ENCODE assay signal across 10 mouse cellular contexts in genomic region chr10:81541363-81541762, GRCm38 (mm10). TPM values are rescaled to one million over a fixed set of nuclear protein-coding genes. Genes with fewer than 3 reads are reported as not detected.
DNase-seq lines count a peak whose midpoint lies in the region; ATAC-seq lines count a peak whose summit lies in the region.
"Had no signal": no experiment of that assay in that cellular context is flagged by ENCODE, and none has a peak within 500 bp of the region (broad histone marks: within the 10 kb centered on the region; RNA-seq: fewer than 3 reads in every experiment).

No protein-coding gene starts in this region.

- no peak overlapping the region for H3K4me2 ChIP-seq in hindbrain, embryonic 16.5 days (ENCODE audit: low read length)
- no peak overlapping the region for H3K4me2 ChIP-seq in midbrain, embryonic 14.5 days (ENCODE audit: low read length)
- no peak overlapping the region for H3K4me2 ChIP-seq in midbrain, embryonic 16.5 days (ENCODE audit: low read length)
- H3K4me2 ChIP-seq in limb, embryonic 13.5 days (replicated peaks): no peak overlapping the region
- H3K4me2 ChIP-seq: forebrain, embryonic 15.5 days had no signal

- 92% methylated on average over 5 of the region's 5 CpGs for WGBS in hindbrain, embryonic 10.5 days
- 82% methylated on average over 5 of the region's 5 CpGs for WGBS in hindbrain, embryonic 16.5 days
- WGBS in midbrain, embryonic 14.5 days: 97% methylated on average over 5 of the region's 5 CpGs
- 89% methylated on average over 5 of the region's 5 CpGs for WGBS in midbrain, embryonic 16.5 days
- 89% methylated on average over 5 of the region's 5 CpGs for WGBS in limb, embryonic 13.5 days

- H3K9me3 ChIP-seq in hindbrain, embryonic 10.5 days: no peaks in the 10 kb centered on the region
- H3K9me3 ChIP-seq in hindbrain, embryonic 16.5 days (ENCODE audit: control insufficient read depth, low read length): no peaks in the 10 kb centered on the region
- H3K9me3 ChIP-seq in midbrain, embryonic 14.5 days (ENCODE audit: control insufficient read depth, low read length): no peaks in the 10 kb centered on the region
- H3K9me3 ChIP-seq in midbrain, embryonic 16.5 days (replicated peaks; ENCODE audit: control insufficient read depth, low read length, poor library complexity, severe bottlenecking): no peaks in the 10 kb centered on the region
- no peaks in the 10 kb centered on the region for H3K9me3 ChIP-seq in limb, embryonic 13.5 days
- H3K9me3 ChIP-seq: forebrain, embryonic 15.5 days had no signal

- peaks cover 58% of the 10 kb centered on the region for H3K36me3 ChIP-seq in hindbrain, embryonic 10.5 days
- H3K36me3 ChIP-seq in hindbrain, embryonic 16.5 days (ENCODE audit: control insufficient read depth, insufficient read depth, low read length): no peaks in the 10 kb centered on the region
- H3K36me3 ChIP-seq in midbrain, embryonic 14.5 days (ENCODE audit: control insufficient read depth, insufficient read depth, low read length): 0 out of 2 replicates have a peak, but pooled peaks cover 6% of the 10 kb centered on the region
- H3K36me3 ChIP-seq in midbrain, embryonic 16.5 days (ENCODE audit: control insufficient read depth, insufficient read depth, low read length): no peaks in the 10 kb centered on the region
- H3K36me3 ChIP-seq in limb, embryonic 13.5 days: peaks cover 42% of the 10 kb centered on the region
- H3K36me3 ChIP-seq: forebrain, embryonic 15.5 days had no signal

- DNase-seq in hindbrain, embryonic 10.5 days (ENCODE audit: low spot score): no peak
- DNase-seq in midbrain, embryonic 14.5 days: no peak
- no peak for DNase-seq in spleen, postnatal 10 days (ENCODE audit: low spot score in 2 of 2)
- DNase-seq: cerebellum, adult 8-10 months; right cerebral cortex, adult 18-20 months had no signal

- peak overlapping the region; percentile 30 for H3K27ac ChIP-seq in hindbrain, embryonic 10.5 days
- no peak overlapping the region for H3K27ac ChIP-seq in hindbrain, embryonic 16.5 days (ENCODE audit: low read depth, low read length)
- no peak overlapping the region for H3K27ac ChIP-seq in midbrain, embryonic 14.5 days (replicated peaks; ENCODE audit: low read depth, low read length)
- H3K27ac ChIP-seq in midbrain, embryonic 16.5 days (ENCODE audit: low read length): no peak overlapping the region
- no peak overlapping the region for H3K27ac ChIP-seq in limb, embryonic 13.5 days
- H3K27ac ChIP-seq: forebrain, embryonic 15.5 days had no signal

- H3K27me3 ChIP-seq in hindbrain, embryonic 10.5 days (ENCODE audit: insufficient read depth, poor library complexity, severe bottlenecking): no peaks in the 10 kb centered on the region
- no peaks in the 10 kb centered on the region for H3K27me3 ChIP-seq in hindbrain, embryonic 16.5 days (replicated peaks; ENCODE audit: control insufficient read depth, insufficient read depth, low read length)
- no peaks in the 10 kb centered on the region for H3K27me3 ChIP-seq in midbrain, embryonic 14.5 days (ENCODE audit: control insufficient read depth, insufficient read depth, low read length)
- H3K27me3 ChIP-seq in midbrain, embryonic 16.5 days (ENCODE audit: control insufficient read depth, insufficient read depth, low read depth, low read length): no peaks in the 10 kb centered on the region
- H3K27me3 ChIP-seq in limb, embryonic 13.5 days: no peaks in the 10 kb centered on the region
- H3K27me3 ChIP-seq: forebrain, embryonic 15.5 days had no signal

- H3K4me3 ChIP-seq in hindbrain, embryonic 10.5 days: 0 out of 2 replicates have a peak overlapping the region, but pooled peaks have one; percentile 20
- H3K4me3 ChIP-seq in hindbrain, embryonic 16.5 days (ENCODE audit: low read length): no peak overlapping the region
- H3K4me3 ChIP-seq in midbrain, embryonic 14.5 days (replicated peaks; ENCODE audit: low read depth, low read length): no peak overlapping the region
- H3K4me3 ChIP-seq in midbrain, embryonic 16.5 days (ENCODE audit: low read depth, low read length): no peak overlapping the region
- no peak overlapping the region; the same call in 1 of the 2 replicates for H3K4me3 ChIP-seq in limb, embryonic 13.5 days
- H3K4me3 ChIP-seq: forebrain, embryonic 15.5 days had no signal

- no peak for ATAC-seq in hindbrain, embryonic 16.5 days
- no peak for ATAC-seq in midbrain, embryonic 14.5 days (ENCODE audit: low FRiP score, low TSS enrichment)
- no peak for ATAC-seq in midbrain, embryonic 16.5 days
- no peak for ATAC-seq in limb, embryonic 13.5 days (ENCODE audit: low FRiP score, low read depth)
- no peak for ATAC-seq in cerebellum, adult (ENCODE audit: insufficient number of reproducible peaks, low FRiP score, low TSS enrichment)
- ATAC-seq: forebrain, embryonic 15.5 days had no signal

- peaks cover 49% of the 10 kb centered on the region for H3K4me1 ChIP-seq in hindbrain, embryonic 10.5 days (replicated peaks)
- peaks cover 29% of the 10 kb centered on the region for H3K4me1 ChIP-seq in hindbrain, embryonic 16.5 days (ENCODE audit: control insufficient read depth, insufficient read depth, low read depth, low read length)
- H3K4me1 ChIP-seq in midbrain, embryonic 14.5 days (ENCODE audit: control insufficient read depth, insufficient read depth, low read length): peaks cover 24% of the 10 kb centered on the region
- H3K4me1 ChIP-seq in midbrain, embryonic 16.5 days (ENCODE audit: control insufficient read depth, insufficient read depth, low read length): peaks cover 23% of the 10 kb centered on the region
- H3K4me1 ChIP-seq in limb, embryonic 13.5 days: peaks cover 33% of the 10 kb centered on the region

- no peak overlapping the region for H3K9ac ChIP-seq in hindbrain, embryonic 16.5 days (ENCODE audit: low read depth, low read length)
- H3K9ac ChIP-seq in midbrain, embryonic 14.5 days (replicated peaks; ENCODE audit: low read length): peak overlapping the region; percentile 9; the same call in 1 of the 2 replicates
- H3K9ac ChIP-seq in midbrain, embryonic 16.5 days (ENCODE audit: low read depth, low read length): no peak overlapping the region
- peak overlapping the region; percentile 98; the same call in 1 of the 2 replicates for H3K9ac ChIP-seq in limb, embryonic 13.5 days
- H3K9ac ChIP-seq: forebrain, embryonic 15.5 days had no signal

RNA-seq across cellular contexts. Expression of gene Gna11, which starts 3.6 kb away (rescaled TPM):
- 71.2 and 76.9 TPM in 2 replicates for polyA plus RNA-seq in hindbrain, embryonic 10.5 days (2016; fragmentation: Nextera tagmentation; extraction: Ambion mirVana)
- polyA plus RNA-seq in hindbrain, embryonic 16.5 days (2015; fragmentation: Nextera tagmentation; extraction: Ambion mirVana): 96.0 and 104 TPM in 2 replicates
- 86.7 and 102 TPM in 2 replicates for polyA plus RNA-seq in midbrain, embryonic 14.5 days (2014; fragmentation: Nextera tagmentation; extraction: Ambion mirVana)
- polyA plus RNA-seq in midbrain, embryonic 16.5 days (2015; fragmentation: Nextera tagmentation; extraction: Ambion mirVana): 89.7 and 90.2 TPM in 2 replicates
- polyA plus RNA-seq in limb, embryonic 13.5 days (2015; fragmentation: Nextera tagmentation; extraction: Ambion mirVana): 89.8 and 89.9 TPM in 2 replicates

RNA-seq across cellular contexts. Expression of gene Gna15, which starts 17.3 kb away (rescaled TPM):
- 0.63 and 1.6 TPM in 2 replicates for polyA plus RNA-seq in hindbrain, embryonic 10.5 days (2016; fragmentation: Nextera tagmentation; extraction: Ambion mirVana)
- 0.81 and 1.1 TPM in 2 replicates for polyA plus RNA-seq in hindbrain, embryonic 16.5 days (2015; fragmentation: Nextera tagmentation; extraction: Ambion mirVana)
- polyA plus RNA-seq in midbrain, embryonic 14.5 days (2014; fragmentation: Nextera tagmentation; extraction: Ambion mirVana): 0.69 and 0.88 TPM in 2 replicates
- polyA plus RNA-seq in midbrain, embryonic 16.5 days (2015; fragmentation: Nextera tagmentation; extraction: Ambion mirVana): 0.80 and 0.87 TPM in 2 replicates
- polyA plus RNA-seq in limb, embryonic 13.5 days (2015; fragmentation: Nextera tagmentation; extraction: Ambion mirVana): 1.6 and 1.9 TPM in 2 replicates

RNA-seq across cellular contexts. Expression of gene Aes, which starts 17.9 kb away (rescaled TPM):
- polyA plus RNA-seq in hindbrain, embryonic 10.5 days (2016; fragmentation: Nextera tagmentation; extraction: Ambion mirVana): 297 and 430 TPM in 2 replicates
- polyA plus RNA-seq in hindbrain, embryonic 16.5 days (2015; fragmentation: Nextera tagmentation; extraction: Ambion mirVana): 457 and 712 TPM in 2 replicates
- 485 and 707 TPM in 2 replicates for polyA plus RNA-seq in midbrain, embryonic 14.5 days (2014; fragmentation: Nextera tagmentation; extraction: Ambion mirVana)
- polyA plus RNA-seq in midbrain, embryonic 16.5 days (2015; fragmentation: Nextera tagmentation; extraction: Ambion mirVana): 700 and 706 TPM in 2 replicates
- 477 and 492 TPM in 2 replicates for polyA plus RNA-seq in limb, embryonic 13.5 days (2015; fragmentation: Nextera tagmentation; extraction: Ambion mirVana)

RNA-seq across cellular contexts. Expression of gene Tle2, which starts 33.0 kb away (rescaled TPM):
- 8.6 and 15.7 TPM in 2 replicates for polyA plus RNA-seq in hindbrain, embryonic 10.5 days (2016; fragmentation: Nextera tagmentation; extraction: Ambion mirVana)
- 40.9 and 50.2 TPM in 2 replicates for polyA plus RNA-seq in hindbrain, embryonic 16.5 days (2015; fragmentation: Nextera tagmentation; extraction: Ambion mirVana)
- 20.4 and 25.7 TPM in 2 replicates for polyA plus RNA-seq in midbrain, embryonic 14.5 days (2014; fragmentation: Nextera tagmentation; extraction: Ambion mirVana)
- polyA plus RNA-seq in midbrain, embryonic 16.5 days (2015; fragmentation: Nextera tagmentation; extraction: Ambion mirVana): 39.0 and 54.8 TPM in 2 replicates
- polyA plus RNA-seq in limb, embryonic 13.5 days (2015; fragmentation: Nextera tagmentation; extraction: Ambion mirVana): 68.8 and 69.8 TPM in 2 replicates

RNA-seq across cellular contexts. Expression of gene S1pr4, which starts 41.4 kb away (rescaled TPM):
- 0.39 and 0.42 TPM in 2 replicates for polyA plus RNA-seq in hindbrain, embryonic 10.5 days (2016; fragmentation: Nextera tagmentation; extraction: Ambion mirVana)
- 0.65 and 0.79 TPM in 2 replicates for polyA plus RNA-seq in hindbrain, embryonic 16.5 days (2015; fragmentation: Nextera tagmentation; extraction: Ambion mirVana)
- polyA plus RNA-seq in midbrain, embryonic 14.5 days (2014; fragmentation: Nextera tagmentation; extraction: Ambion mirVana): 0.34 and 0.47 TPM in 2 replicates
- 0.44 and 0.58 TPM in 2 replicates for polyA plus RNA-seq in midbrain, embryonic 16.5 days (2015; fragmentation: Nextera tagmentation; extraction: Ambion mirVana)
- 0.28 and 0.53 TPM in 2 replicates for polyA plus RNA-seq in limb, embryonic 13.5 days (2015; fragmentation: Nextera tagmentation; extraction: Ambion mirVana)

Comparison
In these comparisons a context has a peak if more than half of its experiments do, and no peak if none do; other contexts are left out.
1. H3K9ac ChIP-seq: peak in midbrain, embryonic 14.5 days (single experiment) and limb, embryonic 13.5 days (single experiment); none in hindbrain, embryonic 16.5 days (single experiment) and midbrain, embryonic 16.5 days (single experiment).